In genomic region chr10:41302689-41303431, GRCm38 (mm10) we compare ENCODE assay signal across 8 mouse cellular contexts. TPM values are rescaled to one million over a fixed set of nuclear protein-coding genes. Genes with fewer than 3 reads are reported as not detected.
DNase-seq lines count a peak whose midpoint lies in the region; ATAC-seq lines count a peak whose summit lies in the region.

Gene Fig4, minus strand, starts transcription at chr10:41303260.

- H3K9me3 ChIP-seq in hindbrain, embryonic 16.5 days (ENCODE audit: control insufficient read depth, low read length): no peaks in the 10 kb centered on the region

- peak within 1 kb of the TSS; percentile 79 for H3K4me3 ChIP-seq in hindbrain, embryonic 16.5 days (ENCODE audit: low read length)

- H3K9ac ChIP-seq in hindbrain, embryonic 16.5 days (ENCODE audit: low read depth, low read length): peak within 1 kb of the TSS; percentile 83

- H3K36me3 ChIP-seq in hindbrain, embryonic 16.5 days (ENCODE audit: control insufficient read depth, insufficient read depth, low read length): no peaks in the 10 kb centered on the region

- under 1% methylated on average over 38 of the region's 38 CpGs for WGBS in hindbrain, embryonic 16.5 days

- H3K27ac ChIP-seq in hindbrain, embryonic 16.5 days (ENCODE audit: low read depth, low read length): peak within 1 kb of the TSS; percentile 76

- DNase-seq in T-cell, adult 2 months (ENCODE audit: low spot score): peak; percentile 92
- peak; percentile 83 to 85 for DNase-seq in cerebellum, postnatal 36 days
- peak; percentile 87 for DNase-seq in gastrocnemius, adult 18-20 months (ENCODE audit: low spot score)
- peak; percentile 83 to 86 for DNase-seq in left cerebral cortex, adult 18-20 months (ENCODE audit: low spot score in 2 of 2)
- peak; percentile 83 to 84 for DNase-seq in right cerebral cortex, adult 2 months (ENCODE audit: low spot score in 2 of 2)
- DNase-seq in urinary bladder, postnatal 14 days (ENCODE audit: low spot score): peak; percentile 88

- ATAC-seq in hindbrain, embryonic 16.5 days: peak; percentile 93
- ATAC-seq in megakaryocyte, adult 5-6 weeks (ENCODE audit: poor library complexity, severe bottlenecking): peak; percentile 94

- no peaks in the 10 kb centered on the region for H3K27me3 ChIP-seq in hindbrain, embryonic 16.5 days (replicated peaks; ENCODE audit: control insufficient read depth, insufficient read depth, low read length)

- peak within 1 kb of the TSS; percentile 93 for H3K4me2 ChIP-seq in hindbrain, embryonic 16.5 days (ENCODE audit: low read length)

- peaks cover 11% of the 10 kb centered on the region for H3K4me1 ChIP-seq in hindbrain, embryonic 16.5 days (ENCODE audit: control insufficient read depth, insufficient read depth, low read depth, low read length)

RNA-seq across cellular contexts. Expression of gene Fig4, which starts in this region (rescaled TPM):
- total RNA-seq in gastrocnemius, adult 18-20 months (2021): 1 to 10 TPM; 7.3 to 7.6 TPM
- polyA plus RNA-seq in hindbrain, embryonic 16.5 days (2015; fragmentation: Nextera tagmentation; extraction: Ambion mirVana): 31.2 and 32.1 TPM in 2 replicates
- 10 to 100 TPM; 25.4 to 27.2 TPM for total RNA-seq in left cerebral cortex, adult 18-20 months (2021)
- 25.7 and 25.9 TPM in 2 replicates for total RNA-seq in megakaryocyte, adult 5-6 weeks (2015)
- 30.9 and 32.1 TPM in 2 replicates for total RNA-seq in megakaryocyte, adult 5-6 weeks (2017)

Comparison
In these comparisons a context has a peak if more than half of its experiments do, and no peak if none do; other contexts are left out.
1. Peak in every context shown above with its lines: DNase-seq, ATAC-seq, H3K4me3 ChIP-seq and H3K27ac ChIP-seq.